In genomic region chr3:153973949-153974760, GRCm38 (mm10) we compare ENCODE assay signal across 8 mouse cellular contexts. TPM values are rescaled to one million over a fixed set of nuclear protein-coding genes. Genes with fewer than 3 reads are reported as not detected.
DNase-seq lines count a peak whose midpoint lies in the region; ATAC-seq and TF ChIP-seq lines count a peak whose summit lies in the region.

No protein-coding gene starts in this region.

- no peak for ATAC-seq in megakaryocyte-erythroid progenitor cell, adult 5-6 weeks (replicated peaks; ENCODE audit: low FRiP score, low TSS enrichment, poor library complexity, severe bottlenecking)

- TF ChIP-seq CTCF in olfactory bulb, adult 2 months (IDR thresholded peaks at IDR 0.05; ENCODE audit: insufficient read depth, low read depth, low read length) = no peak

- no peak overlapping the region for H3K27ac ChIP-seq in olfactory bulb, adult 2 months (ENCODE audit: insufficient read depth, low read depth, low read length)

- WGBS in olfactory bulb, adult 2 months = 12% methylated on average over 21 of the region's 21 CpGs

- H3K4me1 ChIP-seq in olfactory bulb, adult 2 months (ENCODE audit: control insufficient read depth, insufficient read depth, low read length) = peaks cover 9% of the 10 kb centered on the region

- TF ChIP-seq POLR2A in olfactory bulb, adult 2 months (IDR thresholded peaks at IDR 0.05; ENCODE audit: insufficient read depth, low read depth, low read length) = no peak

- DNase-seq in embryo, embryonic 10.5 days (ENCODE audit: low spot score) = peak; percentile 13
- no peak for DNase-seq in embryo, embryonic 11 days
- peak; percentile 29 for DNase-seq in right cerebral cortex, adult 18-20 months
- no peak for DNase-seq in right cerebral cortex, postnatal 4 days
- peak; percentile 27 to 36 for DNase-seq in layer of hippocampus, postnatal 14 days (ENCODE audit: low spot score in 2 of 2)
- no peak for DNase-seq in testis, postnatal 14 days (ENCODE audit: low spot score)

- H3K4me3 ChIP-seq in olfactory bulb, adult 2 months (ENCODE audit: insufficient read depth, low read depth, low read length) = peak overlapping the region; percentile 59

RNA-seq across cellular contexts. Expression of gene Slc44a5, which starts 0.9 kb away (rescaled TPM):
- total RNA-seq in layer of hippocampus, postnatal 14 days (2021) = 10 to 100 TPM; 43.2 to 44.9 TPM
- not detected in 2 replicates for polyA plus RNA-seq in olfactory bulb, adult 2 months (2012; ENCODE audit: insufficient read depth, insufficient read length, low replicate concordance, missing spikeins)
- not detected in 2 replicates for total RNA-seq in megakaryocyte-erythroid progenitor cell, adult 5-6 weeks (2014; fragmentation: Nextera tagmentation)
- total RNA-seq in megakaryocyte-erythroid progenitor cell, adult 5-6 weeks (2017) = 0.28 TPM in 1 of 2 replicates, not detected in the other

RNA-seq across cellular contexts. Expression of gene Acadm, which starts 29.7 kb away (rescaled TPM):
- 10 to 100 TPM; 43.1 to 46.5 TPM for total RNA-seq in layer of hippocampus, postnatal 14 days (2021)
- 570 TPM in 1 of 2 replicates, not detected in the other for polyA plus RNA-seq in olfactory bulb, adult 2 months (2012; ENCODE audit: insufficient read depth, insufficient read length, low replicate concordance, missing spikeins)
- 69.9 and 82.5 TPM in 2 replicates for total RNA-seq in megakaryocyte-erythroid progenitor cell, adult 5-6 weeks (2014; fragmentation: Nextera tagmentation)
- total RNA-seq in megakaryocyte-erythroid progenitor cell, adult 5-6 weeks (2017) = 201 and 332 TPM in 2 replicates

Comparison
In these comparisons a context has a peak if more than half of its experiments do, and no peak if none do; other contexts are left out.
1. DNase-seq: peak in embryo, embryonic 10.5 days (single experiment), right cerebral cortex, adult 18-20 months (single experiment) and layer of hippocampus, postnatal 14 days (2 of 2); none in embryo, embryonic 11 days (single experiment), right cerebral cortex, postnatal 4 days (single experiment) and testis, postnatal 14 days (single experiment).
2. RNA of gene Slc44a5, which starts 0.9 kb away (total RNA-seq): 43.2 to 44.9 TPM in layer of hippocampus, postnatal 14 days; 0.28 TPM in megakaryocyte-erythroid progenitor cell, adult 5-6 weeks; every median in the first group is over 10 times any median in the second.